Mouse (Mus musculus): ENCODE measurements around the gene Gm9495.
"Not testable (repeated sequence)": the region's sequence is repeated elsewhere in the genome, so short reads cannot be mapped to it uniquely, and the experiment has no call there.

The Gm9495 gene

GRCm38 (mm10) chr8:69453465-69453864 is at the start of gene Gm9495:
TSS of gene Gm9495 (minus strand) at chr8:69453565.
- DNase-seq (ENCODE audit: low spot score): not testable (repeated sequence)

GRCm38 (mm10) chr8:69474946-69475345 is 21.6 kb upstream of the Gm9495 start:
- not testable (repeated sequence) for DNase-seq (ENCODE audit: low spot score)

GRCm38 (mm10) chr8:69420018-69420417 is 33.3 kb downstream of the Gm9495 start:
- not testable (repeated sequence) for DNase-seq (ENCODE audit: low spot score)

- no peak for DNase-seq (ENCODE audit: low spot score)
Measured at GRCm38 (mm10) chr8:69414326-69414725, 39.0 kb downstream of the Gm9495 start.

GRCm38 (mm10) chr8:69404768-69405167 is 48.6 kb downstream of the Gm9495 start:
- no peak for DNase-seq (ENCODE audit: low spot score)

GRCm38 (mm10) chr8:69399956-69400443 is 53.4 kb downstream of the Gm9495 start:
- DNase-seq (ENCODE audit: low spot score): no peak

GRCm38 (mm10) chr8:69399181-69399955 is 54.0 kb downstream of the Gm9495 start:
- peak; percentile 34 for DNase-seq (ENCODE audit: low spot score)

- no peak for DNase-seq (ENCODE audit: low spot score)
Measured at GRCm38 (mm10) chr8:69396196-69396595, 57.2 kb downstream of the Gm9495 start.

- DNase-seq (ENCODE audit: low spot score): peak; percentile 96
Measured at GRCm38 (mm10) chr8:69395050-69395789, 58.1 kb downstream of the Gm9495 start.

- no peak for DNase-seq (ENCODE audit: low spot score)
Measured at GRCm38 (mm10) chr8:69384361-69384760, 69.0 kb downstream of the Gm9495 start.
